Mouse (Mus musculus) regulatory T cell (primary cell): Measurements from ENCODE around the gene Trim40.

Source experiments
- in situ Hi-C: fragments of 300-600 bp; cut with MboI, MseI; formaldehyde crosslinking; loops from one replicate; pipeline ENCODE4 v1.15.1; 2025; ENCODE audit warnings: high pct_unique_total_duplicates

Gene Trim40

GRCm38 (mm10) chr17:36890073-36890903 is at the start of gene Trim40:
TSS of gene Trim40 (minus strand) at chr17:36890123.
- in situ Hi-C loops: no loop called here

- in situ Hi-C loops: no loop called here
Measured at GRCm38 (mm10) chr17:36938056-36938455, 48.1 kb upstream of the Trim40 start.

- in situ Hi-C loops: no loop called here
Measured at GRCm38 (mm10) chr17:36931806-36932205, 41.9 kb upstream of the Trim40 start.

- in situ Hi-C loops: no loop called here
Measured at GRCm38 (mm10) chr17:36931130-36931529, 41.2 kb upstream of the Trim40 start.

- in situ Hi-C loops: no loop called here
Measured at GRCm38 (mm10) chr17:36930233-36930632, 40.3 kb upstream of the Trim40 start.

GRCm38 (mm10) chr17:36929236-36929932 is 39.5 kb upstream of the Trim40 start:
- in situ Hi-C loops: no loop called here

- in situ Hi-C loops: no loop called here
Measured at GRCm38 (mm10) chr17:36927496-36928120, 37.7 kb upstream of the Trim40 start.

- in situ Hi-C loops: loop anchor here (5.0 kb wide), 1 partner anchor 64 kb away; the partner anchor contains the start of gene H2-M5
Measured at GRCm38 (mm10) chr17:36923491-36923890, 33.6 kb upstream of the Trim40 start.

GRCm38 (mm10) chr17:36922715-36923114 is 32.8 kb upstream of the Trim40 start:
- in situ Hi-C loops: loop anchor here (5.0 kb wide), 1 partner anchor 65 kb away; the partner anchor contains the start of gene H2-M5

- in situ Hi-C loops: loop anchor here (5.0 kb wide), 1 partner anchor 67 kb away; the partner anchor contains the start of gene H2-M5
Measured at GRCm38 (mm10) chr17:36920239-36920638, 30.3 kb upstream of the Trim40 start.

GRCm38 (mm10) chr17:36915076-36915475 is 25.2 kb upstream of the Trim40 start:
- in situ Hi-C loops: no loop called here

GRCm38 (mm10) chr17:36914108-36914507 is 24.2 kb upstream of the Trim40 start:
- in situ Hi-C loops: no loop called here

GRCm38 (mm10) chr17:36912031-36912430 is 22.1 kb upstream of the Trim40 start:
- in situ Hi-C loops: no loop called here

- in situ Hi-C loops: loop anchor here (5.0 kb wide), 1 partner anchor 292 kb away; the partner anchor contains the start of gene Olfr94
Measured at GRCm38 (mm10) chr17:36909802-36910201, 19.9 kb upstream of the Trim40 start.

GRCm38 (mm10) chr17:36908235-36908634 is 18.3 kb upstream of the Trim40 start:
- in situ Hi-C loops: loop anchor here (5.0 kb wide), 1 partner anchor 294 kb away; the partner anchor contains the start of gene Olfr94

- in situ Hi-C loops: no loop called here
Measured at GRCm38 (mm10) chr17:36903651-36904050, 13.7 kb upstream of the Trim40 start.

GRCm38 (mm10) chr17:36900691-36901090 is 10.8 kb upstream of the Trim40 start:
- in situ Hi-C loops: no loop called here

- in situ Hi-C loops: no loop called here
Measured at GRCm38 (mm10) chr17:36900001-36900400, 10.1 kb upstream of the Trim40 start.

GRCm38 (mm10) chr17:36899376-36899775 is 9.5 kb upstream of the Trim40 start:
- in situ Hi-C loops: no loop called here

GRCm38 (mm10) chr17:36897552-36898205 is 7.8 kb upstream of the Trim40 start, which contains the start of gene Trim31:
TSS of gene Trim31 (plus strand) at chr17:36898118.
- in situ Hi-C loops: no loop called here

GRCm38 (mm10) chr17:36897065-36897464 is 7.1 kb upstream of the Trim40 start:
- in situ Hi-C loops: no loop called here
